Mouse (Mus musculus): ENCODE measurements at regions not wholly inside any gene's neighbourhood (a gene's known extent, or its start where the extent isn't known, plus 50 kb on each side); places are given as distances from the start of the nearest gene placed in this dataset.

- TF ChIP-seq POLR2A (IDR thresholded peaks at IDR 0.05; ENCODE audit: insufficient read length, low read depth): no peak
- TF ChIP-seq USF1 (IDR thresholded peaks at IDR 0.05; ENCODE audit: low read depth): no peak
- no peak for TF ChIP-seq E2F4 (IDR thresholded peaks at IDR 0.05; ENCODE audit: insufficient read depth)
- TF ChIP-seq MYOD1 (IDR thresholded peaks at IDR 0.05; ENCODE audit: control insufficient read depth in 1 of 3, insufficient read length in 2 of 3, low read depth in 2 of 3): no peak
- TF ChIP-seq MAX (IDR thresholded peaks at IDR 0.05; ENCODE audit: low read depth): no peak
- no peak for TF ChIP-seq POLR2AphosphoS2 (IDR thresholded peaks at IDR 0.05; ENCODE audit: insufficient read length, low read depth)
- no peak for TF ChIP-seq MYOG (IDR thresholded peaks at IDR 0.05; ENCODE audit: control insufficient read depth in 1 of 3, insufficient read depth in 1 of 3, insufficient read length in 2 of 3, low read depth in 2 of 3)
- TF ChIP-seq TCF12 (IDR thresholded peaks at IDR 0.05; ENCODE audit: insufficient read depth, poor library complexity, severe bottlenecking): no peak
- TF ChIP-seq REST (IDR thresholded peaks at IDR 0.05; ENCODE audit: insufficient read depth, insufficient read length): no peak
Measured at GRCm38 (mm10) chr7:136121406-136121805, 405.2 kb upstream of the Mki67 start.

Measured in myocyte (in vitro differentiated cells).